Mouse (Mus musculus) stomach, postnatal 0 days (tissue): ENCODE measurements around the gene Fam114a1.

ENCODE experiments used
- CTCF ChIP-seq: IDR thresholded peaks from 2 replicates; pipeline ENCODE4 v1.5.1; 2016; ENCODE audit warnings: antibody characterized with exemption, low read depth, mild to moderate bottlenecking, moderate library complexity
- EP300 ChIP-seq: optimal IDR thresholded peaks from 2 replicates; pipeline ENCODE3; 2016; ENCODE audit warnings: antibody characterized with exemption

- no peak for TF ChIP-seq CTCF
- no peak for TF ChIP-seq EP300
Observed at GRCm38 (mm10) chr5:64932775-64933174, 37.1 kb upstream of the Fam114a1 start.
